Mouse (Mus musculus) hindlimb bud, embryonic 11.5 days (tissue): ENCODE data around the gene Vmn2r4.
"Not testable (repeated sequence)": the region's sequence is repeated elsewhere in the genome, so short reads cannot be mapped to it uniquely, and the experiment has no call there.

Source experiments
- DNase-seq: peaks from one replicate; pipeline ENCODE4 v3.0.0-alpha.2; 2012; ENCODE audit warnings: low read depth, low spot score; ENCODE audit errors: extremely low spot score

The Vmn2r4 gene

DNA sequence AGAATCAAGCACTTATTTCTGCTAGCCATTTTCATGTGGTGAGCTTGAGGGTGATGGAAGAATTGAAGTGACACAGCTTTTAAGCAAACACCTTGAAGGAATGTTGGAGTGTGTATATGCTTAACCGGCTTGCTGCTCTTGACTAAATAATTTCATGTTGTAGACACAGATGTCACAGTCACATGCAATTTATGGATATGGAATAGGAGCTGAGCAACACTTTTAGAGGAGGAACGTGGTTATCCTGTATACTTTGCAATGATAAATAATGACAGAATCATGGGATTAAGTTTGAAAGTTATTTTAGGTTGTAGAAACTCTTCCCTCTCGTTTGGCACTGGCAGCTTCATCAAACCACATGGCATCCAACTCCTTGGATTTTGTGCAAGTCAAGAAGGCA, at the start of gene Vmn2r4:
Gene Vmn2r4, minus strand, starts transcription at position 101 of the 400 bp plus-strand sequence.
- DNase-seq: not testable (repeated sequence)

DNA sequence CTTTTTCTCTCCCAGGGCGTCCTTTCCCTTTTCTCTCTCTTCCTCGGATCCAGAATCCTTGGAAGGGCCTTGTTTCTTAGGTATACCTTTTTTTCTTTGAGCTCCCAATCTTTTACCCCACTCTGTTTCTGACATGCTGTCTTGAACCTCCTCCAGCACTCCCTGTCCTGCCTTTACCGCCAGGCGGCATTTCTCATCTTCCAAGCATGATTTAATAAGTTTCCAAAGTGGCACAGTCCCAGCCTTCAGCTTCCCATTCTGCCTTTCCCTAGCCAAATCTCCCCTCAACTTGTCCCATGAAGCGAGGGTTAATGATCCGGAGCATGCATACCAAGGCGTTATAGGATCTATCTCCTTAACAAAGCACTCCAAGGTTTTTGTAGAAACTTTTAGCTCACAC, 19.1 kb upstream of the Vmn2r4 start:
- not testable (repeated sequence) for DNase-seq

DNA sequence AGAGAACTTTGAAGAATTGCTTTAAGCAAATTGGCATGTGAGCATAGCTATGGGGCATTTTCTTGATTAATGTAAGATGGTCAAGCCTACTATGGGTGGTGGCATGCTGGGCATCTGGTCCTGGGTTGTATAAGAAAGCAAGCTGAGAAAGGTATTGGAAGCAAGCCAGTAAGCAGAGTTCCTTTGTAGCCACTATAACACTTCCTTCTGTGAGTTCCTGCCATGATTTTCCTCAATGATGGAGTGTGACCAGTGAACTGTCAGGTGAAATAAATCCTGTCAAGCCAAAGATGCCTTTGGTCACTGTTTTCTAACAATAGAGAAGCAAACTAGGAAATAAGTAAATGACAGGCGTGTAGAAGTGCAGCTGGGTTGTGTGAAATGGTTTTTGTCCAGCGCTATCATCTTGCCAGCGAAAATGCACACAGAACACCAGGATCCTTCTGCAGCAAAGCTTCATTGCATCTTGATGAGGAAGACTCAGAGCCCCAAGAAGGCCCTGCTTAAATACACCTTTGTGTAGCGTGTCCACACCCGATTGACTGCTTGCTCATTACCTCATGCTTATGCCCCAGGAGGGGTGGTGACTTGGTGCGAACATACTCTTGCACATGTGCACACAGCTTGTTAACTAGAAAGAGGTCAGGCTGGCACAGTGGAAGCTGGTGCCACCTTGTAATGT, 13.1 kb upstream of the Vmn2r4 start:
- DNase-seq: not testable (repeated sequence)

DNA sequence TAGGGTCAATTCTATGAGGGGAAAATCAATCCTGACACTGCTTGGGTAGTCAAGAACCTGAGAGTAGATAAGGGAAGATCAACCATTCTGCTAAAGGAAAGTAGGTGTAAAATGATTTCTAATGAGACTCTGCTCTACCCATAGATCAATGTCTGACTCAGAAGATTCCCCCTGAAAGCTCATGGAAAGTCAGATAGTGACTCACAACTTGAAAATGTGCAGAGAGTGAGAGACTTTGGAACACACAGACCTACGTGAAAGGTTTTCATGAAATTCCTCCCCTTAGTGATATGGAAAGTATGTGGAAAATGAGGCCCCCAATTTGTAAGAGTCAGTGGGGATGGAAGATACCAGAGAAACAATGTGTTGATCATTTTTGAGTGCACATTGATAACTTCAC, 7.0 kb upstream of the Vmn2r4 start:
- not testable (repeated sequence) for DNase-seq

DNA sequence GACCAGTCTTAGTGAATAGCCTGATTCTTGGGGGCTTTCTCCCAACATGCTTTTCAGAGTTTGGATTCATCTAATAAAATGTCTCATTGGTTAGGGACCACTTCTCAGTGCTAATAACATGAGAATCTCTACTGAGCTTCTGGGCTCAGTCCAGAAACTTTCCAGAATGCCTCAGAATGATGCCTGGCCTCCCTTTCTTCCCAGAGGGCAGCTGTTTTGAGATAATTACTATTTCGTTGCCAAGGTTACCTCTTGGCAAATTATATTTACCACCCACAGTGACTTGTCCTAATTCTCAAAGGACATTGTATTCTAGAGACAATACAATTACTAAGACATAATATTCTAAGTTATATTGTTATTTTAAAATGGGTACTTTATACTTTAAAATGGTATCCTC, 2.3 kb upstream of the Vmn2r4 start:
- DNase-seq: not testable (repeated sequence)

DNA sequence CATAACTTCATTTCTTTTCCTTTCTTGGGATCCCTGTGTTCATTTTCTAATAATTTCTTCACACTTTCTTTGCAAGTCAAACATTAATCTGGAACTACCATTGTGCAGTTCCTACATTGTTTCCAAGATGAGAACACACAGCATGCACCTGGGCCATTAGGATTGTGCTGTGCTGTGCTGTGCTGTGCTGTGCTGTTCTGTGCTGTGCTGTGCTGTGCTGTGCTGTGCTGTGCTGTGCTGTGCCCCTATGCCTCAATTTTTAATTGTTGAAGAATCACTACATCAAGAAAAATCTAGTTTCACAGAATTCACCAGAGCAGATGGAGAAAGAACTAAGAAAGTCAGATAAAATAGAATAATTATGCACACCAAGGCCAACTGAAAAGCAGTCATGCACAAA, 915 bp downstream of the Vmn2r4 start:
- DNase-seq: not testable (repeated sequence)

DNA sequence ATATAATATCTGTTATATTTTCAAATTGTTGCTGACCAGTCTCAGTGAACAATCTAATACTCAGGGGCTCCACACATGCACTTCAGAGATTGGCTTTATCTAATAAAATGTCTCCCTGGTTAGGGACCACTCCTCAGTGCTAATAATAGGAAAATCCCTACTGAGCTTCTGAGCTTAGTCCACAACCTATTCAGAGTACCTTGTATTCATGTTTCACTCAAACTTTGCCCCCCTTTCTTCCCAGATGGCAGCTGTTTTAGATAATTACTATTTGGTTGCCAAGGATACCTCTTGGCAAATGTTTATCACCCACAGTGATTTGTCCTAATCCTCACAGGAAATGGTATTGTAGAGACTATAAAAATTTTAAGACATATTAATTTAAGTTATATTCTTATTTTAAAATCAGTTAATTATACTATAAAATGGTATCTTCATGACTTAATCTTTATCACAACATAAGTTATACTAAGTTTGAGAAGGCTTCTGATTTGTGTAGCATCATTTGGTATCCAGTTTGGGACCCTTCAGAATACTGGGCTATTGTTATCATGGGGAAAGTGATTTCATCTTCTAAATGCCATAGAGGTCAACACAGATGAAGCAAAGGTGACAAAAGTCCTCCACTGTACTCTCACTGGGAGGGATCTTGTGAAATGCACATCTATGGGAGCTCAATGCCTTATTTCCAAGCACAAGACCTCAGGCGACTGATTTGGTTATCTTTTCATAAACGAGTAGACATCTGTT, 55.7 kb downstream of the Vmn2r4 start:
- no peak for DNase-seq
